Comparison of ENCODE assay signal across 12 mouse cellular contexts in the genomic region with DNA sequence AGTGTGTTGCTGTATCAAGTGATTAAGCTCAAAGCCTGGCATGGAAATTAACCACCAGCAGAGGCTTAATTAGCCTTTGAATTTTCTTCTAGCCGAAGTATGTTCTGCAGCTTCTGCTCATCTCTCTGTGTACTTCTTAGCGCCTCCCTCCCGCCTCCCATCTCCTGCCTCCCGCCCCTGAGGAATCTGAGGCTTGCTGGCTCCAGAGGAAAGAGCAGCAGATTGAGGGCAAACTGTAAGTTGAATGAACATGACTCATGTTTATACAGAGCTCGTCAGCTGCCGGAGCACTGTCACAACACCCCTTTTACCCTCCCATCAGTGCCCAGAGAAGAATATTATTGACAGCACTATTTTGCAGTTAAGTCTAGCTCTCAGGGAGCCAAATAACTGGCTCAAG. TPM values are rescaled to one million over a fixed set of nuclear protein-coding genes. Genes with fewer than 3 reads are reported as not detected.
DNase-seq lines count a peak whose midpoint lies in the region; ATAC-seq and TF ChIP-seq lines count a peak whose summit lies in the region.
"Had no signal": no experiment of that assay in that cellular context is flagged by ENCODE, and none has a peak within 500 bp of the region (broad histone marks: within the 10 kb centered on the region; RNA-seq: fewer than 3 reads in every experiment).

No protein-coding gene starts in this region.

- H3K4me1 ChIP-seq in lung, embryonic 14.5 days (ENCODE audit: insufficient read depth) = no peaks in the 10 kb centered on the region
- no peaks in the 10 kb centered on the region for H3K4me1 ChIP-seq in lung, adult 2 months (ENCODE audit: control insufficient read depth, insufficient read depth, low read length)

- CTCF ChIA-PET in Patski (lab: Charles Lee) = interaction anchor here (1.1 kb wide), 1 partner anchor 21 kb away, joined by 3 read pairs; no protein-coding TSS in a partner anchor

- no peak for TF ChIP-seq POLR2A in lung, adult 2 months (IDR thresholded peaks at IDR 0.05; ENCODE audit: borderline replicate concordance, extremely low read depth, low read depth, low read length)

- no peak overlapping the region for H3K27ac ChIP-seq in lung, embryonic 14.5 days (ENCODE audit: low read depth)
- H3K27ac ChIP-seq: embryonic facial prominence, embryonic 13.5 days had no signal

- in situ Hi-C loops in Patski (cut with MboI; ENCODE audit: low pct_unique_long_range_greater_than_20kb) = no loop called here

- WGBS in lung, embryonic 14.5 days = 10% methylated on average over 6 of the region's 6 CpGs
- WGBS in lung, adult 2 months = 20% methylated on average over 6 of the region's 6 CpGs

- no peak for DNase-seq in frontal cortex, postnatal 10 days (ENCODE audit: low spot score in 2 of 2)
- DNase-seq in lung, embryonic 14.5 days = peak; percentile 59
- no peak for DNase-seq in lung, adult 2 months
- DNase-seq in Patski (ENCODE audit: low read depth, low spot score) = no peak
- peak; percentile 6 to 28 for DNase-seq in lung, postnatal 4 days
- no peak for DNase-seq in thymus, postnatal 0 days (ENCODE audit: low spot score)
- no peak for DNase-seq in cerebellum, postnatal 36 days
- DNase-seq: kidney, adult 8-10 months; thymus, postnatal 25 days had no signal

- H3K27me3 ChIP-seq in lung, embryonic 14.5 days (ENCODE audit: insufficient read depth, low read length) = no peaks in the 10 kb centered on the region
- no peaks in the 10 kb centered on the region for H3K27me3 ChIP-seq in Patski
- H3K27me3 ChIP-seq: embryonic facial prominence, embryonic 13.5 days had no signal

- no peak overlapping the region for H3K4me2 ChIP-seq in lung, embryonic 14.5 days
- H3K4me2 ChIP-seq: embryonic facial prominence, embryonic 13.5 days; midbrain, embryonic 11.5 days had no signal

- POLR2A ChIA-PET in Patski (lab: Charles Lee) = no interaction called here

- no peaks in the 10 kb centered on the region for H3K36me3 ChIP-seq in lung, embryonic 14.5 days (ENCODE audit: insufficient read depth)
- H3K36me3 ChIP-seq: embryonic facial prominence, embryonic 13.5 days had no signal

- TF ChIP-seq CTCF in lung, embryonic 14.5 days (IDR thresholded peaks at IDR 0.05; ENCODE audit: low read depth) = no peak
- TF ChIP-seq CTCF in lung, adult 2 months (IDR thresholded peaks at IDR 0.05; ENCODE audit: insufficient read depth, low read length) = no peak
- no peak for TF ChIP-seq CTCF in Patski (IDR thresholded peaks at IDR 0.05)

- H3K9me3 ChIP-seq in lung, embryonic 14.5 days (ENCODE audit: low read depth, low read length) = no peaks in the 10 kb centered on the region
- H3K9me3 ChIP-seq: embryonic facial prominence, embryonic 13.5 days had no signal

- no peak overlapping the region for H3K9ac ChIP-seq in lung, embryonic 14.5 days
- H3K9ac ChIP-seq: embryonic facial prominence, embryonic 13.5 days had no signal

- H3K4me3 ChIP-seq in lung, embryonic 14.5 days (ENCODE audit: low read depth, low read length) = no peak overlapping the region
- no peak overlapping the region for H3K4me3 ChIP-seq in lung, adult 2 months (replicated peaks; ENCODE audit: extremely low read depth, low read depth, low read length)
- H3K4me3 ChIP-seq: embryonic facial prominence, embryonic 13.5 days had no signal

- ATAC-seq in frontal cortex, adult (ENCODE audit: low TSS enrichment) = peak; percentile 96
- peak; percentile 49; the same call in 1 of the 2 replicates for ATAC-seq in lung, embryonic 14.5 days (ENCODE audit: insufficient read depth)
- ATAC-seq in Patski = peak; percentile 60

RNA-seq across cellular contexts. Expression of a gene that starts 27.0 kb away (rescaled TPM):
- 6.3 and 8.0 TPM in 2 replicates for polyA plus RNA-seq in lung, embryonic 14.5 days (2014; fragmentation: Nextera tagmentation; extraction: Ambion mirVana)
- polyA plus RNA-seq in lung, adult 2 months (2012; rRNA removed) = 1.9 and 2.3 TPM in 2 replicates
- polyA plus RNA-seq in Patski (2021) = 0.13 TPM
- polyA plus RNA-seq in thymus, postnatal 0 days (2015; fragmentation: Nextera tagmentation; extraction: Ambion mirVana) = 2.6 and 4.0 TPM in 2 replicates

RNA-seq across cellular contexts. Expression of a gene that starts 57.4 kb away (rescaled TPM):
- polyA plus RNA-seq in lung, embryonic 14.5 days (2014; fragmentation: Nextera tagmentation; extraction: Ambion mirVana) = 1.2 and 1.3 TPM in 2 replicates
- 0.21 and 0.49 TPM in 2 replicates for polyA plus RNA-seq in lung, adult 2 months (2012; rRNA removed)
- 0.53 TPM for polyA plus RNA-seq in Patski (2021)
- 0.94 and 2.5 TPM in 2 replicates for polyA plus RNA-seq in thymus, postnatal 0 days (2015; fragmentation: Nextera tagmentation; extraction: Ambion mirVana)

RNA-seq across cellular contexts. Expression of a gene that starts 58.3 kb away (rescaled TPM):
- 57.4 and 62.8 TPM in 2 replicates for polyA plus RNA-seq in lung, embryonic 14.5 days (2014; fragmentation: Nextera tagmentation; extraction: Ambion mirVana)
- polyA plus RNA-seq in lung, adult 2 months (2012; rRNA removed) = 26.0 and 35.2 TPM in 2 replicates
- polyA plus RNA-seq in Patski (2021) = 14.4 TPM
- 81.5 and 83.2 TPM in 2 replicates for polyA plus RNA-seq in thymus, postnatal 0 days (2015; fragmentation: Nextera tagmentation; extraction: Ambion mirVana)

Comparison
In these comparisons a context has a peak if more than half of its experiments do, and no peak if none do; other contexts are left out.
1. DNase-seq: peak in lung, embryonic 14.5 days (single experiment) and lung, postnatal 4 days (2 of 2); none in frontal cortex, postnatal 10 days (0 of 2), lung, adult 2 months (single experiment), Patski (single experiment), thymus, postnatal 0 days (single experiment) and cerebellum, postnatal 36 days (0 of 2).
2. Peak in every context shown above with its lines, with median percentiles within 50 percentile points of each other: ATAC-seq.